Mouse (Mus musculus) brain, adult 2 months (tissue): ENCODE results near the gene Fam81b.

Source experiments
- DNase-seq: peaks from one replicate; pipeline ENCODE4 v3.0.0; 2011; ENCODE audit warnings: low read depth, low spot score

Gene Fam81b

DNA sequence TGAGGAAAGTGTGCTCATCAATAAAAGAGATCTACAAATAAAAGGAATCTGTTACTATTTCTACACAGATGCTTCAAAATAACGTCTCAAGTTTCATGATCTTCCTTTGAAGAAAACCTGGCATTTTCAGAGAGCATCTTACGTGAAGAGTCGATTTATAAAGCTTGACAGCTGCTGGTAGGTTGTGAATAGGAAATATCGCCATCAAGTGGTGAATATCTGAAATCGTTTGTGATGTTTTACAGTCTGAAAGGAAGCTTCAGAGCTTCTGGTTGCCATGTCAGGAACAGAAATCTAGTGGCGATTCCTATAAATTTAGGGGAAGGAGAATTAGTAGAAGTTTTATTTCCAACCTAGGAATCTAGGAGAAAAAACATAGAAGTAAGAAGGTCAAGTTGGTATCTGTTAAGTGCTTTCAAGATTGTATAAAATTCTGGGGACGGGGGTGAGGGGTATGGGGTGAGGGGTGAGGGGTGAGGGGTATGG lies at the start of gene Fam81b:
TSS of gene Fam81b (minus strand) at position 436 of the 486 bp plus-strand sequence.
- DNase-seq: peak; percentile 87

- DNase-seq: peak; percentile 28
Observed at GRCm38 (mm10) chr13:76345941-76346340, 41.1 kb upstream of the Fam81b start.

GRCm38 (mm10) chr13:76318635-76319034 lies 13.8 kb upstream of the Fam81b start:
- peak; percentile 92 for DNase-seq

DNA sequence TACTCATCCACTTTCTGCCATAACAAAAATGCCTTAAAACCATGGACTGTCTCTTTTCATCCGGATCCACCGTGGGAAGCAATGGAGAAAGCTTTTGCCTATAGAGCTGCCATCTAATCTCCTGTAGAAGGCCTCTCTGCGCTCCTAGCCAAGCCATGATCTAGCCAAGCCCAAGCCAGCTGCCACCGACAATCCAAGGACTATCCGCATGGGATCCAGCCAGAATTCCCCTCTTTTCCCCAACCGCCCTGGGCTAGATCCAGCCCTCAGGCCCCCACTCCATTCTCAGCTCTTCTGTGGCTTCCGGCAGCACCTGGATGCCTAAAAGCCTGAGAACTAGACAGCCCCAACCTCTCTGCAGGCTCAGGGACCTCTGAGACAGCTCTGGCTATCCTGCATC lies 6.7 kb upstream of the Fam81b start:
- DNase-seq: no peak

- DNase-seq: peak; percentile 92
Observed at GRCm38 (mm10) chr13:76308811-76309210, 3.9 kb upstream of the Fam81b start.

DNA sequence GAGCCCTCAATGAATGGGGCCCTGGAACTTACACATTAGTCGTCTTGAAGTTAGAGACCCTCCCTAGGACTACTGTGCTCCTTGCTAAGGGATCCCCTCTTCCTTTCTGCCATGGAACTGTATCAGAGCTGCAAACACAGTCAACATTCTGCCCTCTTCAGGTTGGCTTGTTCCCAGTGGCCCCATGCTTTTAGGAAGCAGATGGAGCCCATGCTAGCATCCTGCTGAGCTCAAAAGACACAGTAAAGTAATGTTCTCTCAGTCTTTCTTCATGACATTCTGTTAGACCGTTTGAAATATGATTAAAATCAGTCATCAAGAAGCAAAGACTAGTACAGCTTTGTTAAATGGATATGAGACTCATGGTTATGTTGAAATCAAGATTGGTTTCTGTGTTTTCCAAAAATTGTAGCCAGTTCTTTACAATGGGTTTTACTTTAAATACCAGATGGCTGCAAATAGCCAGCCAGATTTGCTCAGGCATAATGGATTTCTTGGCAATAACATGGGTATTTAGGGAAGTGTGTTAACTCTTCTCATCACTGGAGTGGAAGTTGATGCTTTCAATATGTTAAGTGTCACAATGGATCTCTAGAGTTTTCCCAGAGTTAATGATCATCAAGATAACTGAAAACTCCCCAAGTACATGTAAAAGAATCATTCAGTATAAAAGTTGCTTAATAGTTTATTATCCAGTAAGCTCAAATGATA lies 938 bp upstream of the Fam81b start:
- peak; percentile 97 for DNase-seq

- peak; percentile 31 for DNase-seq
Observed at GRCm38 (mm10) chr13:76305241-76305640, 369 bp upstream of the Fam81b start.

DNA sequence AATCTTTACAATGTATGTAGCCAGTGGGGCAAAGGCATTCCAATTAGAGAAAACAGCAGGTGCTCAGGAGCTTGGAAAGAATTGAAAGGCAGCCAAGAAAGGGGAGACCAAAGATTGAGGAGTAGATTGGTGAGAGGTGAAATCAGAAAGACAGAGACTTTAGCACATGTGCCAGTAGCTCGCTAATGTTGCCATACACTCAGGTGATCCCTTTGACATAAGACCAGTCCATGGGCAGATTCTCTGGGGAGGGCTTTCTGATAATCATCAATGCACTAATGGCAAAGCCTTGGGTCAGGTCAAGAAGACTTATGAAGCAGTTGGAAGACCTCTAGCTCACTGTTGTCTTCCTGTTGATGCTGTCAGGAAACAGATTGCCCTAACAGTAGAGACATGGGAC lies 671 bp downstream of the Fam81b start:
- peak; percentile 20 for DNase-seq

GRCm38 (mm10) chr13:76303160-76303559 lies 1.7 kb downstream of the Fam81b start:
- no peak for DNase-seq

GRCm38 (mm10) chr13:76302056-76302455 lies 2.8 kb downstream of the Fam81b start:
- DNase-seq: peak; percentile 95

- DNase-seq: no peak
Observed at GRCm38 (mm10) chr13:76292050-76292449, 12.8 kb downstream of the Fam81b start.

DNA sequence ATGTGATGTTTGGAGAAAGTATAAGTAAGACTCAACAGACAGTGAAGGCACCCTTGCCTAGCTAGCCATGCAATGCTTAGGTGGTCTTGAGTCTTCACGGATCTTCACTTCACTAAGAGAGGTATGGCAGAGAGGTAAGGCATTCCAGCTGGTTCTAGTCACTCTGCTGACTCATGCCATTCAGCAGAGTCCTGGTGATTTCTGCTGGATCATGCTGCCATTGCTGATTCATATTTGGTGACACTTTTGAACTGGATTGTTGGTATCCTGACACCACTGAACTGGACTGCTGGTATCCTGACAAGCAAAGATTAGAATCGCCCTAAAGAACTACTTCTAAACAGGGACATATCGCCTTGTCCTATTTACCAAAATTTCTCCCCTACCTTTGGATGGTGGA lies 20.3 kb downstream of the Fam81b start:
- DNase-seq: no peak

GRCm38 (mm10) chr13:76264361-76265026 lies 40.4 kb downstream of the Fam81b start:
- DNase-seq: peak; percentile 64

- DNase-seq: peak; percentile 91
Observed at GRCm38 (mm10) chr13:76258766-76259165, 46.1 kb downstream of the Fam81b start.

DNA sequence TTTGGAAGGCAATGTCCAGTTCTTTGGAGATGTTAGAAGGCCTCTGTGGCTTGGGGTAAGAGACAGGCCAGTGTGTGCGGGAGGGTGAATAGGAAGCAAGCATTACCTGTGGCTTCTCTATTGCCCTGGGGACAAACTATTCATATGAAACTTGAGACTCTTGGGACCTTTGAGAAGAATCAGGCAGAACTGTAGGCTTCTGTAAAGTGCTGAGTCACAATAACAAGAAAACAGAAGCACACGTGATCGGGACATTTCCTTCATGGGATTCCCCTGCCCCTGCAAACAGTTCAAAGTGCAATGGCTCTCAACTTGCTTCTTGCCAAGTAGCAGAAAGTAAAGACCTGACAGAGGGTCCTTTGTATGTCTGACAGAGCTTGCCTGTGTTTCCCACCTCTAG lies 48.5 kb downstream of the Fam81b start:
- DNase-seq: no peak

- DNase-seq: no peak
Observed at GRCm38 (mm10) chr13:76250092-76250491, 54.8 kb downstream of the Fam81b start.

GRCm38 (mm10) chr13:76249066-76249465 lies 55.8 kb downstream of the Fam81b start:
- no peak for DNase-seq

- peak; percentile 84 for DNase-seq
Observed at GRCm38 (mm10) chr13:76215397-76215796, 89.5 kb downstream of the Fam81b start.

DNA sequence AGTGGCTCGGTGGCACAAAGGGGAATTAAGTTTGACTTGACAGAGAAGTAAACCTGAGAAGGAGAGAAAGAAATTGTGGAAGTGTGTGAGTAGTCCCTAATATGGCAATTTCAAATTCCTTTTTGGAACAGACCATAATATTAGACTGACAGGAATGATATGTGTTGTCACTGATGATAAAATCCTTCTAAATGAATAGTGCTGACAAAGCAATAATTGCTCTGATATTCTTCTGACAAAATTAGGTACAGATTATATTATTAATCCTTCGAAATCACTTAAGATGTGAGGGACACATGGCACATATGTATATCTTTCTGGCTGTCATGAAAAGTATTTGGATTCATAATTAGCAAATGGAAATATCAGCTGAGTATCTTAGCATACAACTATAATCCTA lies 89.9 kb downstream of the Fam81b start:
- DNase-seq: no peak

DNA sequence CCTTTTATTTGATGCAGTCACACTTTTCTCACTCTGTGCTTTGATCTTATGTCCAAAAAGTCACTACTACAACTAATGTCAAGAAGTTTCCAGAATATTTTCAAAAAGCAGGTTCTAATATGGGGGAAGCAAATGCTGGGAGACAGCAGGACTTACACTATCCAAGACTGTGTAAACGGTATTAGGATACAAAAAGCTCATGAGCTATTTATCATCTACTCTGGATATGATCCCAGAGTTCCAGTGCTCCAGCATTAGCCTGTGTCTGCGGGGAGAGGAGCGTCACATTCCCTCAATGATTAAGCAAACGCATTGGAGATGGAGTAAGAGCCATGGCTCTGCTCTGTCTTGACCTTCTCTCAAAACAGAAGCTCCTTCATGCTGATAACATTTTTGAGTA lies 104.9 kb downstream of the Fam81b start:
- no peak for DNase-seq

DNA sequence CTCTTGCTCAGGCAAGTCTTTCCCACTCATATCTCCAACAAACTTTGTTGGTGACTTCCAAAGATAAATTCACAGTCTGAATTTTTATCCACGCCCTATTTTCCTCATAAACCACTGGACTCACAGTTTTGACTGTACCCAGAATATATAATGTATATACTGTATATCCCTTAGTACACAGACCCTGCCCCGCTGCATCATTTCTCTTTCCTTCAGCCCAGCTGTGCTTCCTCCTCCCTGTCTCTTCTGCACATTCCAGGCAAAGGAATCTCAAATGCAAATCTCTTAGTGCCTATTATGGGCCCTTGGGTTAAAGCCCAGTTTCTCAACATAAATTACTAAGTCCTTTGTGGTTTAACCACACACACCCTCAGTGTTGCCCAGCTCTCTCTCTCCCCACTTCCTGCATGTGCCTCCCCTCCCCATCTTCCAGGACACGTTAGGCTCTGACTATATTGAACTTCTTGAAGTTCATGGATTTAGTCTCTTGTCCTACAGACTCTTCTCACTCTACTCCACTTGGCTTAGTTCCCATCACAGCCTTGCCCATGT lies 107.5 kb downstream of the Fam81b start:
- no peak for DNase-seq

DNA sequence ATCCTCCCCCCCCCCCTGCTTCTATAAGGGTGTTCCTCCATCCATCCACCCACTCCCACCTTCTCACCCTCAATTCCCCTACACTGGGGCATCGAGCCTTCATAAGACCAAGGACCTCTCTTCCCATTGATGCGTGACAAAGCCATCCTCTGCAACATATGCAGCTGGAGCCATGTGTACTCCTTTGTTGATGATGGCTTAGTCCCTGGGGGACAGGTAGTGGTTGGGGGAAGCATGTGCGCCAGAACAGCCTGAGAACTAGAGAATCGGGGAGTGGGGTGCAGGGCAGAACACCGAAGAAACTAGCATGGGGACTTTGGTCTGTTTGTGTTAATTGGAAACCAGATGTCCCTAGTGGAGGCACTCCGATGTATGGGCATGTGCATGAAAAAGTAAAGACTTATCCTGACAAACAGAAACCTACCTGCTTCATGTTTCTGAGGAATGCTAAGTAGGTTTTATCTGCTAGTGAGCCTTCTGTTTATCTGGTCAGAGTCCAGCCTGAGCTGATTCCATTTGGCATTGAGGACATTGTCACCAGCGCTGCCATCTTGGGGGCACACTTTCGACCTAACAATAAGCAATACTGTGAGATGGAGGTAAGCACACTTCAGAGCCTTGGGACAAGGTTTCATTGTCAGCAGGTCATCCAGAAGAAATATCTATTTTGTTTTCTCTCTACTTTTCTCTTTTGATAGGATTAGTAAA lies 109.3 kb downstream of the Fam81b start:
- peak; percentile 55 for DNase-seq
